Mouse (Mus musculus) layer of hippocampus, adult 18-20 months (tissue): ENCODE results near the gene Atp2b4. TPM values are rescaled to one million over a fixed set of nuclear protein-coding genes. Genes with fewer than 3 reads are reported as not detected.

Experiments used
- DNase-seq, 2 experiments: peaks; one replicate each; pipeline ENCODE4 v3.0.0; 2022; ENCODE audit warnings: low spot score in 2 of 2
- long read RNA-seq: library from polyadenylated mRNA; stranded (forward); transcript quantifications from one replicate; pipeline ENCODE4 v2.0.0, GENCODE M21; 2021
- total RNA-seq, 2 experiments: library from RNA; stranded (reverse); gene quantifications; 2 replicates each; pipeline ENCODE4 v1.2.3; 2021

Atp2b4 gene
- 100 to 1,000 TPM in 1 of 2 experiments, 10 to 100 TPM in 1; 70.4 to 100 TPM for total RNA-seq
- long read RNA-seq, partial matches to known transcripts: 4 of 15 reads
- long read RNA-seq, other reads (novel, unspliced or antisense): 11 of 15 reads

- peak; percentile 90 to 95 for DNase-seq
Measured at GRCm38 (mm10) chr1:133800948-133801393, at the start of gene Atp2b4. Gene Atp2b4 (minus strand): TSS chr1:133801041.

GRCm38 (mm10) chr1:133844734-133845133 is 43.9 kb upstream of the Atp2b4 start:
- no peak for DNase-seq

GRCm38 (mm10) chr1:133843900-133844299 is 43.1 kb upstream of the Atp2b4 start:
- DNase-seq: no peak

GRCm38 (mm10) chr1:133843370-133843769 is 42.5 kb upstream of the Atp2b4 start:
- DNase-seq: no peak

GRCm38 (mm10) chr1:133842074-133842725 is 41.4 kb upstream of the Atp2b4 start:
- peak; percentile 73 to 75 for DNase-seq

- no peak for DNase-seq
Measured at GRCm38 (mm10) chr1:133841171-133841926, 40.5 kb upstream of the Atp2b4 start.

GRCm38 (mm10) chr1:133840530-133840929 is 39.7 kb upstream of the Atp2b4 start:
- DNase-seq: no peak

- DNase-seq: peak in 1 of 2 experiments; percentile 30
Measured at GRCm38 (mm10) chr1:133834309-133834708, 33.5 kb upstream of the Atp2b4 start.

GRCm38 (mm10) chr1:133832781-133833180 is 31.9 kb upstream of the Atp2b4 start:
- no peak for DNase-seq

GRCm38 (mm10) chr1:133826193-133826592 is 25.4 kb upstream of the Atp2b4 start:
- DNase-seq: no peak

GRCm38 (mm10) chr1:133825543-133825942 is 24.7 kb upstream of the Atp2b4 start:
- no peak for DNase-seq

GRCm38 (mm10) chr1:133825140-133825539 is 24.3 kb upstream of the Atp2b4 start:
- DNase-seq: no peak

- no peak for DNase-seq
Measured at GRCm38 (mm10) chr1:133821144-133821543, 20.3 kb upstream of the Atp2b4 start.

- DNase-seq: no peak
Measured at GRCm38 (mm10) chr1:133820100-133820499, 19.3 kb upstream of the Atp2b4 start.

- DNase-seq: no peak
Measured at GRCm38 (mm10) chr1:133818531-133818930, 17.7 kb upstream of the Atp2b4 start.

- DNase-seq: peak in 1 of 2 experiments; percentile 42
Measured at GRCm38 (mm10) chr1:133815747-133816491, 15.1 kb upstream of the Atp2b4 start.

GRCm38 (mm10) chr1:133809376-133809775 is 8.5 kb upstream of the Atp2b4 start:
- DNase-seq: no peak

GRCm38 (mm10) chr1:133808020-133808419 is 7.2 kb upstream of the Atp2b4 start:
- DNase-seq: no peak

- no peak for DNase-seq
Measured at GRCm38 (mm10) chr1:133801743-133802142, 902 bp upstream of the Atp2b4 start.

GRCm38 (mm10) chr1:133800512-133800911 is 329 bp downstream of the Atp2b4 start:
- no peak for DNase-seq

GRCm38 (mm10) chr1:133799686-133800445 is 975 bp downstream of the Atp2b4 start:
- no peak for DNase-seq
